In genomic region chr5:123388452-123388851, GRCm38 (mm10) we compare ENCODE assay signal across 22 mouse cellular contexts. TPM values are rescaled to one million over a fixed set of nuclear protein-coding genes. Genes with fewer than 3 reads are reported as not detected.
DNase-seq lines count a peak whose midpoint lies in the region; ATAC-seq lines count a peak whose summit lies in the region.
"Had no signal": no experiment of that assay in that cellular context is flagged by ENCODE, and none has a peak within 500 bp of the region (broad histone marks: within the 10 kb centered on the region; RNA-seq: fewer than 3 reads in every experiment).

No protein-coding gene starts in this region.

- H3K27me3 ChIP-seq in liver, embryonic 11.5 days (replicated peaks; ENCODE audit: control insufficient read depth, insufficient read depth, low read length): no peaks in the 10 kb centered on the region
- H3K27me3 ChIP-seq in splenic B cell, adult 2 months (ENCODE audit: control insufficient read depth, insufficient read depth, low read length, poor library complexity, severe bottlenecking): no peaks in the 10 kb centered on the region
- H3K27me3 ChIP-seq in hindbrain, embryonic 13.5 days: 0 out of 2 replicates have a peak, but pooled peaks cover 2% of the 10 kb centered on the region
- H3K27me3 ChIP-seq: forebrain, embryonic 15.5 days; heart, embryonic 13.5 days; Patski had no signal

- no peak overlapping the region for H3K27ac ChIP-seq in liver, embryonic 11.5 days (ENCODE audit: low read depth, low read length)
- no peak overlapping the region for H3K27ac ChIP-seq in hindbrain, embryonic 13.5 days
- H3K27ac ChIP-seq: embryonic facial prominence, embryonic 10.5 days; forebrain, embryonic 15.5 days; heart, embryonic 13.5 days; hindbrain, embryonic 14.5 days had no signal

- no peak overlapping the region for H3K4me2 ChIP-seq in liver, embryonic 11.5 days
- H3K4me2 ChIP-seq in hindbrain, embryonic 13.5 days: no peak overlapping the region
- H3K4me2 ChIP-seq: forebrain, embryonic 15.5 days; heart, embryonic 13.5 days; hindbrain, embryonic 14.5 days had no signal

- H3K36me3 ChIP-seq in liver, embryonic 11.5 days (ENCODE audit: control insufficient read depth, insufficient read depth, low read length): no peaks in the 10 kb centered on the region
- no peaks in the 10 kb centered on the region for H3K36me3 ChIP-seq in splenic B cell, adult 2 months (ENCODE audit: control insufficient read depth, insufficient read depth, low read length, poor library complexity, severe bottlenecking)
- H3K36me3 ChIP-seq in hindbrain, embryonic 13.5 days: no peaks in the 10 kb centered on the region
- H3K36me3 ChIP-seq: embryonic facial prominence, embryonic 10.5 days; forebrain, embryonic 15.5 days; G1E; heart, embryonic 13.5 days had no signal

- H3K9me3 ChIP-seq in liver, embryonic 11.5 days (ENCODE audit: control insufficient read depth, low read length): no peaks in the 10 kb centered on the region
- 0 out of 2 replicates have a peak, but pooled peaks cover 9% of the 10 kb centered on the region for H3K9me3 ChIP-seq in hindbrain, embryonic 13.5 days
- H3K9me3 ChIP-seq: embryonic facial prominence, embryonic 10.5 days; forebrain, embryonic 15.5 days; G1E had no signal

- ATAC-seq in liver, embryonic 11.5 days (replicated peaks; ENCODE audit: low FRiP score): no peak
- peak; percentile 63; the same call in 1 of the 2 replicates for ATAC-seq in common myeloid progenitor, adult 5-6 weeks (replicated peaks; ENCODE audit: low read depth, poor library complexity, severe bottlenecking)
- no peak for ATAC-seq in hindbrain, embryonic 13.5 days (ENCODE audit: low FRiP score)
- ATAC-seq: activated CD4-positive, CD25-positive, alpha-beta regulatory T cell, adult 4 months; CD4-positive, CD25-positive, alpha-beta regulatory T cell, adult 4 months; forebrain, embryonic 15.5 days; Patski had no signal

- 0 out of 2 replicates have a peak overlapping the region, but pooled peaks have one; percentile 30 for H3K9ac ChIP-seq in liver, embryonic 11.5 days (ENCODE audit: low read depth, low read length)
- no peak overlapping the region for H3K9ac ChIP-seq in hindbrain, embryonic 13.5 days
- H3K9ac ChIP-seq: forebrain, embryonic 15.5 days; heart, embryonic 13.5 days; hindbrain, embryonic 14.5 days had no signal

- WGBS in liver, embryonic 11.5 days: 23% methylated on average over 3 of the region's 3 CpGs
- 27% methylated on average over 3 of the region's 3 CpGs for WGBS in hindbrain, embryonic 13.5 days

- no peak overlapping the region for H3K4me3 ChIP-seq in liver, embryonic 11.5 days (ENCODE audit: low read depth, low read length)
- no peak overlapping the region for H3K4me3 ChIP-seq in hindbrain, embryonic 13.5 days
- H3K4me3 ChIP-seq: embryonic facial prominence, embryonic 10.5 days; forebrain, embryonic 15.5 days; heart, embryonic 13.5 days had no signal

- no peak for DNase-seq in liver, embryonic 11.5 days (ENCODE audit: low spot score)
- DNase-seq in liver: no peak
- DNase-seq in spleen, postnatal 36 days (ENCODE audit: low spot score in 2 of 2): peak; percentile 42 to 52
- DNase-seq in spleen, postnatal 4 days (ENCODE audit: low spot score in 2 of 2): no peak
- peak; percentile 50 for DNase-seq in splenic B cell, adult 2 months (ENCODE audit: low read depth, low spot score)
- DNase-seq in cerebellum, postnatal 36 days: no peak
- DNase-seq: adrenal gland, postnatal 14 days; cerebellum, adult 11-12 months; cerebellum, adult 9-10 months; cerebellum, postnatal 25 days; gastrocnemius, postnatal 10 days; heart, postnatal 14 days had no signal

- H3K4me1 ChIP-seq in liver, embryonic 11.5 days (replicated peaks; ENCODE audit: control insufficient read depth, insufficient read depth, low read length): no peaks in the 10 kb centered on the region; the same call in 1 of the 2 replicates
- H3K4me1 ChIP-seq in hindbrain, embryonic 13.5 days (replicated peaks): peaks cover 14% of the 10 kb centered on the region

RNA-seq across cellular contexts. Expression of gene Mlxip, which starts 6.1 kb away (rescaled TPM):
- 13.7 and 14.0 TPM in 2 replicates for polyA plus RNA-seq in liver, embryonic 11.5 days (2014; fragmentation: Nextera tagmentation; extraction: Ambion mirVana)
- total RNA-seq in common myeloid progenitor, adult 5-6 weeks (2017): 9.1 and 13.9 TPM in 2 replicates
- polyA plus RNA-seq in hindbrain, embryonic 13.5 days (2015; fragmentation: Nextera tagmentation; extraction: Ambion mirVana): 18.4 and 19.5 TPM in 2 replicates

RNA-seq across cellular contexts. Expression of gene Bcl7a, which starts 44.8 kb away (rescaled TPM):
- 18.2 and 21.1 TPM in 2 replicates for polyA plus RNA-seq in liver, embryonic 11.5 days (2014; fragmentation: Nextera tagmentation; extraction: Ambion mirVana)
- 18.9 and 19.4 TPM in 2 replicates for total RNA-seq in common myeloid progenitor, adult 5-6 weeks (2017)
- 47.1 and 48.6 TPM in 2 replicates for polyA plus RNA-seq in hindbrain, embryonic 13.5 days (2015; fragmentation: Nextera tagmentation; extraction: Ambion mirVana)

Comparison
In these comparisons a context has a peak if more than half of its experiments do, and no peak if none do; other contexts are left out.
1. DNase-seq: peak in spleen, postnatal 36 days (2 of 2) and splenic B cell, adult 2 months (single experiment); none in liver, embryonic 11.5 days (single experiment), liver (single experiment), spleen, postnatal 4 days (0 of 2) and cerebellum, postnatal 36 days (0 of 2).